ENCODE assay signal across 41 mouse cellular contexts in genomic region chr4:136621956-136622355, GRCm38 (mm10). TPM values are rescaled to one million over a fixed set of nuclear protein-coding genes. Genes with fewer than 3 reads are reported as not detected.
"Had no signal": no experiment of that assay in that cellular context is flagged by ENCODE, and none has a peak within 500 bp of the region (broad histone marks: within the 10 kb centered on the region; RNA-seq: fewer than 3 reads in every experiment).

No protein-coding gene starts in this region.

- H3K27ac ChIP-seq: limb, embryonic 10.5 days; limb, embryonic 12.5 days; limb, embryonic 13.5 days; limb, embryonic 15.5 days; liver, embryonic 12.5 days; liver, embryonic 13.5 days; liver, embryonic 14.5 days; liver, embryonic 15.5 days; lung, embryonic 15.5 days; macrophage; midbrain, embryonic 10.5 days; midbrain, embryonic 12.5 days; midbrain, embryonic 13.5 days; midbrain, embryonic 15.5 days; neural tube, embryonic 12.5 days; neural tube, embryonic 13.5 days had no signal

- ATAC-seq: liver, embryonic 12.5 days; liver, postnatal 0 days; lung, postnatal 0 days had no signal

- H3K9ac ChIP-seq: limb, embryonic 12.5 days; limb, embryonic 15.5 days; liver, embryonic 12.5 days; liver, embryonic 13.5 days; liver, embryonic 14.5 days; liver, embryonic 15.5 days; liver, postnatal 0 days; lung, embryonic 14.5 days; lung, embryonic 15.5 days; midbrain, embryonic 15.5 days; neural tube, embryonic 12.5 days; neural tube, embryonic 13.5 days had no signal

- H3K4me2 ChIP-seq: limb, embryonic 12.5 days; limb, embryonic 13.5 days; limb, embryonic 15.5 days; liver, embryonic 11.5 days; liver, embryonic 12.5 days; liver, embryonic 13.5 days; liver, embryonic 15.5 days; lung, embryonic 14.5 days; lung, embryonic 15.5 days; midbrain, embryonic 12.5 days; midbrain, embryonic 13.5 days; midbrain, embryonic 15.5 days; neural tube, embryonic 12.5 days; neural tube, embryonic 13.5 days had no signal

- H3K9me3 ChIP-seq: limb, embryonic 10.5 days; limb, embryonic 12.5 days; limb, embryonic 13.5 days; limb, embryonic 15.5 days; liver, embryonic 12.5 days; liver, embryonic 13.5 days; liver, embryonic 15.5 days; lung, embryonic 15.5 days; midbrain, embryonic 10.5 days; midbrain, embryonic 12.5 days; midbrain, embryonic 13.5 days; midbrain, embryonic 15.5 days; neural tube, embryonic 12.5 days; neural tube, embryonic 13.5 days had no signal

- H3K36me3 ChIP-seq: limb, embryonic 10.5 days; limb, embryonic 12.5 days; limb, embryonic 13.5 days; limb, embryonic 15.5 days; liver, embryonic 12.5 days; liver, embryonic 13.5 days; liver, embryonic 15.5 days; lung, embryonic 15.5 days; midbrain, embryonic 10.5 days; midbrain, embryonic 12.5 days; midbrain, embryonic 13.5 days; midbrain, embryonic 15.5 days; neural tube, embryonic 12.5 days; neural tube, embryonic 13.5 days had no signal

- H3K4me3 ChIP-seq: limb, embryonic 10.5 days; limb, embryonic 12.5 days; limb, embryonic 13.5 days; limb, embryonic 15.5 days; liver, embryonic 12.5 days; liver, embryonic 13.5 days; liver, embryonic 15.5 days; lung, embryonic 15.5 days; megakaryocyte, embryonic 14.5 days; midbrain, embryonic 10.5 days; midbrain, embryonic 12.5 days; midbrain, embryonic 13.5 days; midbrain, embryonic 15.5 days; myocyte; neural tube, embryonic 12.5 days; neural tube, embryonic 13.5 days had no signal

- H3K4me1 ChIP-seq: limb, embryonic 13.5 days; limb, embryonic 15.5 days; liver, embryonic 13.5 days; liver, embryonic 15.5 days; lung, embryonic 15.5 days; midbrain, embryonic 15.5 days had no signal

- H3K27me3 ChIP-seq: limb, embryonic 15.5 days; liver, embryonic 12.5 days; liver, embryonic 13.5 days; liver, embryonic 15.5 days; lung, embryonic 15.5 days; midbrain, embryonic 15.5 days; neural tube, embryonic 12.5 days had no signal

- DNase-seq: liver; liver, embryonic 13.5 days; liver, postnatal 0 days had no signal

RNA-seq across cellular contexts. Expression of gene Lactbl1, which starts 0.5 kb away (rescaled TPM):
- total RNA-seq: left cerebral cortex, adult 8-10 months; left cerebral cortex, postnatal 25 days; liver, adult 2 months; megakaryocyte, adult 5-6 weeks; monocyte, adult 5-6 weeks had no signal
- polyA plus RNA-seq: limb, embryonic 10.5 days; limb, embryonic 11.5 days; limb, embryonic 12.5 days; limb, embryonic 15.5 days; liver, adult 2 months; liver, embryonic 11.5 days; liver, embryonic 12.5 days; liver, embryonic 13.5 days; liver, embryonic 14.5 days; liver, embryonic 15.5 days; liver, embryonic 16.5 days; liver, postnatal 0 days; lung, embryonic 14.5 days; lung, embryonic 15.5 days; lung, embryonic 16.5 days; lung, postnatal 0 days; macrophage; midbrain, embryonic 10.5 days; midbrain, embryonic 13.5 days; myocyte; neural tube, embryonic 11.5 days; neural tube, embryonic 12.5 days; neural tube, embryonic 13.5 days had no signal

RNA-seq across cellular contexts. Expression of gene Tex46, which starts 11.7 kb away (rescaled TPM):
- total RNA-seq: left cerebral cortex, adult 8-10 months; left cerebral cortex, postnatal 10 days; left cerebral cortex, postnatal 14 days; left cerebral cortex, postnatal 25 days; left cerebral cortex, postnatal 36 days; liver, adult 2 months; megakaryocyte progenitor cell, adult 5-6 weeks; megakaryocyte, adult 5-6 weeks; megakaryocyte-erythroid progenitor cell, adult 5-6 weeks; midbrain, postnatal 0 days; monocyte, adult 5-6 weeks had no signal
- polyA plus RNA-seq: limb, embryonic 10.5 days; limb, embryonic 11.5 days; limb, embryonic 12.5 days; limb, embryonic 13.5 days; limb, embryonic 14.5 days; limb, embryonic 15.5 days; liver, adult 2 months; liver, embryonic 11.5 days; liver, embryonic 12.5 days; liver, embryonic 13.5 days; liver, embryonic 14.5 days; liver, embryonic 15.5 days; liver, embryonic 16.5 days; liver, postnatal 0 days; lung, adult 2 months; lung, embryonic 14.5 days; lung, embryonic 15.5 days; lung, embryonic 16.5 days; lung, postnatal 0 days; macrophage; midbrain, embryonic 10.5 days; midbrain, embryonic 12.5 days; midbrain, embryonic 13.5 days; midbrain, embryonic 15.5 days; midbrain, embryonic 16.5 days; midbrain, postnatal 0 days; myocyte; neural tube, embryonic 11.5 days; neural tube, embryonic 12.5 days; neural tube, embryonic 13.5 days had no signal
